Mouse (Mus musculus): ENCODE measurements around the gene Mdm1. TPM values are rescaled to one million over a fixed set of nuclear protein-coding genes. Genes with fewer than 3 reads are reported as not detected.

Mdm1 gene
- polyA plus RNA-seq, 1 experiment from 2014 or later: 17.4 TPM

Other genes starting within 250 kb of the Mdm1 start
- gene Il22, start 63.1 kb downstream of the Mdm1 start, polyA plus RNA-seq (2016; fragmentation: Nextera tagmentation; extraction: Ambion mirVana): not detected in 2 replicates
- gene Gm32717, start 99.0 kb downstream of the Mdm1 start, polyA plus RNA-seq (2016; fragmentation: Nextera tagmentation; extraction: Ambion mirVana): not detected in 2 replicates
- not detected in 2 replicates for gene Gm32802, start 116.9 kb downstream of the Mdm1 start, polyA plus RNA-seq (2016; fragmentation: Nextera tagmentation; extraction: Ambion mirVana)
- gene Iltifb, start 153.2 kb downstream of the Mdm1 start, polyA plus RNA-seq (2016; fragmentation: Nextera tagmentation; extraction: Ambion mirVana): not detected in 2 replicates
- gene Gm9040, start 185.2 kb downstream of the Mdm1 start, polyA plus RNA-seq (2016; fragmentation: Nextera tagmentation; extraction: Ambion mirVana): not detected in 2 replicates
- not detected in 2 replicates for gene Gm9044, start 190.6 kb downstream of the Mdm1 start, polyA plus RNA-seq (2016; fragmentation: Nextera tagmentation; extraction: Ambion mirVana)
- gene Gm9045, start 196.0 kb downstream of the Mdm1 start, polyA plus RNA-seq (2016; fragmentation: Nextera tagmentation; extraction: Ambion mirVana): not detected in 2 replicates
- gene Gm9046, start 201.4 kb downstream of the Mdm1 start, polyA plus RNA-seq (2016; fragmentation: Nextera tagmentation; extraction: Ambion mirVana): not detected in 2 replicates
- gene Gm9048, start 206.9 kb downstream of the Mdm1 start, polyA plus RNA-seq (2016; fragmentation: Nextera tagmentation; extraction: Ambion mirVana): not detected in 2 replicates
- not detected in 2 replicates for gene Gm9049, start 212.3 kb downstream of the Mdm1 start, polyA plus RNA-seq (2016; fragmentation: Nextera tagmentation; extraction: Ambion mirVana)